Mouse (Mus musculus): ENCODE results near the gene Zc3h14. TPM values are rescaled to one million over a fixed set of nuclear protein-coding genes. Genes with fewer than 3 reads are reported as not detected.

The Zc3h14 gene
- total and polyA plus RNA-seq, 3 experiments, result 89.2 to 173 (median 120) TPM

GRCm38 (mm10) chr12:98734246-98734879, 12.4 kb upstream of the Zc3h14 start (continued):
- TF ChIP-seq IRF4 (IDR thresholded peaks at IDR 0.05; ENCODE audit: low read depth, low read length) (peak; percentile 85), NRF1 (IDR thresholded peaks at IDR 0.05; ENCODE audit: low read depth, low read length) (peak; percentile 56), ZKSCAN1 (IDR thresholded peaks at IDR 0.05; ENCODE audit: borderline replicate concordance, low read depth, low read length) (no peak; the same call in 1 of the 2 replicates), MYC (IDR thresholded peaks at IDR 0.05; ENCODE audit: low read depth, low read length) (peak; percentile 62; the same call in 1 of the 2 replicates), POLR2AphosphoS2 (IDR thresholded peaks at IDR 0.05; ENCODE audit: low read depth, low read length) (no peak), E2F4 (IDR thresholded peaks at IDR 0.05; ENCODE audit: insufficient replicate concordance, low read depth, low read length) (peak; percentile 62; the same call in 1 of the 2 replicates), MAZ (IDR thresholded peaks at IDR 0.05; ENCODE audit: low read depth, low read length) (peak; percentile 95)

DNA sequence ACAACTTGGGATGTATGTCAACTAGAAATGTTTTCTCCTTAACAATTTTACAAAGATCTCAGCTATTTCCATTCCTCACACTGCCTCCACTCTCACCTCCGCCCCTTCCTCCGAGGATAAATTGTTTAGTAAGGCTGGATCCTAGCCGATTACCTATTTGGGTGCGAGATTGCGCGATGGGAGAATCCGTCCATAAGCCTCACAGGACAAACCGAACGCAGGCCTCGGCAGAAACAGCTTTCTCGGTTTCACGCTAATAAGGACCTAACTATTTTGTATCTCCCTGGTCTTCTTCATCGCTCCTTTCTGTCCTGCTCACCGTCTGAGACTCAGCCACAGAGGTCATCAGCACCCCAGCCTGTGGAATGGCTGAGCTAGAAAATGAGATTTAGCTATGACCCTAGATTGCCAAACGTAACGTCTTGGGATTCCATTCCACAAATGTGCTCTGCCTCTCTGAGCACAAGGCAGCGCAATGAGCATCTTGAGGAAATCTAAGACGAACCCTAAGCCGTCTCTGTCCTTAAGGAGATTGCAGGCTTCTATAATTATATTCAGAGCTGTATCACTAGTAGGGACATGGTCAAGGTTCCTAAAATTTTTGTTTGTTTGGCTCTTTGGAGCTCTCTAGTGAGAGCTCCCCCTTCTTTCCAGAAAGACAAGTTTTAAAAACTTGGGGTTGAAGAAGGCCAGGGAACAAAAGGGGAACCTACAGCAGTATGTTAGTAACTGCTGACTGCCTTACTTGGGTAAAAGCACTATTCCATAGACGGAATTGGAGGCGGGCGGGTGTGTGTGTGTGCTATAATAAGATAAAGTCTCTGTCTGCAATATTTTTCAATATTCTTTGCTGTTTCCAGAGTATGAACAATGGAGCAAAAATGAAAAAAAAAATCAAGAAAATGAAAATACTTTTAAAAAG, 11.6 kb upstream of the Zc3h14 start:
- DNase-seq (ENCODE audit: extremely low read depth), result no peak
- no peak overlapping the region for H3K27ac ChIP-seq (ENCODE audit: insufficient read depth, low read depth)
- H3K4me2 ChIP-seq (ENCODE audit: insufficient read depth, low read depth, poor library complexity, severe bottlenecking), result peak overlapping the region; percentile 68
- H3K4me1 ChIP-seq (ENCODE audit: control insufficient read depth in 1 of 2, insufficient read depth in 2 of 2), result peaks cover 4 to 48% of the 10 kb centered on the region in 2 experiments; a peak in 3 of 4 replicates
- peaks cover 2% of the 10 kb centered on the region for H3K9me3 ChIP-seq (replicated peaks; ENCODE audit: low read length)
- in situ Hi-C loops (cut with MboI; ENCODE audit: low pct_ligation_motif_present, low pct_unique_long_range_greater_than_20kb, low sequenced_read_pairs) (loop anchor here (10.0 kb wide), 1 partner anchor 60 kb away; no protein-coding TSS in a partner anchor), dilution Hi-C loops (cut with MboI; ENCODE audit: extremely low pct_ligation_motif_present, extremely low pct_unique_long_range_greater_than_20kb, low sequenced_read_pairs) (no loop called here)
- no peak for TF ChIP-seq CTCF (conservative IDR thresholded peaks at IDR 0.05 in 1 of 2, IDR thresholded peaks at IDR 0.05 in 1 of 2; ENCODE audit: low read depth in 2 of 2, low read length in 2 of 2)
- no peak for TF ChIP-seq ZKSCAN1 (IDR thresholded peaks at IDR 0.05; ENCODE audit: borderline replicate concordance, low read depth, low read length)
- TF ChIP-seq PAX5 (IDR thresholded peaks at IDR 0.05; ENCODE audit: low read length), result no peak
- no peak for TF ChIP-seq ELF1 (IDR thresholded peaks at IDR 0.05; ENCODE audit: low read depth, low read length)
- TF ChIP-seq SMC3 (IDR thresholded peaks at IDR 0.05; ENCODE audit: low read depth, low read length), result no peak
- TF ChIP-seq TBP (conservative IDR thresholded peaks at IDR 0.05; ENCODE audit: low read depth, low read length), result no peak
- TF ChIP-seq CHD2 (IDR thresholded peaks at IDR 0.05; ENCODE audit: low read length), result no peak
- TF ChIP-seq IRF4 (IDR thresholded peaks at IDR 0.05; ENCODE audit: low read depth, low read length), result no peak
- no peak for TF ChIP-seq MAZ (IDR thresholded peaks at IDR 0.05; ENCODE audit: low read depth, low read length)
- TF ChIP-seq POLR2A (IDR thresholded peaks at IDR 0.05; ENCODE audit: low read depth, low read length), result no peak
- no peak for TF ChIP-seq JUN (IDR thresholded peaks at IDR 0.05; ENCODE audit: insufficient read depth, low read depth, low read length)
- TF ChIP-seq NRF1 (IDR thresholded peaks at IDR 0.05; ENCODE audit: low read depth, low read length), result no peak
- no peak for TF ChIP-seq E2F4 (IDR thresholded peaks at IDR 0.05; ENCODE audit: insufficient replicate concordance, low read depth, low read length)
- TF ChIP-seq MAX (IDR thresholded peaks at IDR 0.05; ENCODE audit: low read length), result no peak
- no peak for TF ChIP-seq TCF12 (IDR thresholded peaks at IDR 0.05; ENCODE audit: low read depth, low read length)
- no peak for TF ChIP-seq POLR2AphosphoS2 (IDR thresholded peaks at IDR 0.05; ENCODE audit: low read depth, low read length)
- TF ChIP-seq ZC3H11A (IDR thresholded peaks at IDR 0.05; ENCODE audit: low read depth, low read length), result no peak
- no peak for TF ChIP-seq RCOR1 (conservative IDR thresholded peaks at IDR 0.05; ENCODE audit: low read depth, low read length)
- H3K4me3 ChIP-seq (replicated peaks in 1 of 3; ENCODE audit: low read depth in 2 of 3, low read length in 2 of 3, poor library complexity in 1 of 3), result peak overlapping the region in 1 of 3 experiments; percentile 70
- peaks cover 46% of the 10 kb centered on the region for H3K27me3 ChIP-seq (replicated peaks)
- no peaks in the 10 kb centered on the region for H3K36me3 ChIP-seq (replicated peaks in 1 of 2; ENCODE audit: control insufficient read depth in 1 of 2, insufficient read depth in 1 of 2, low read length in 1 of 2)
- H3K9ac ChIP-seq (ENCODE audit: insufficient read depth, low read depth), result peak overlapping the region; percentile 15; the same call in 1 of the 2 replicates
- 0 out of 2 replicates have a peak, but pooled peaks cover 2% of the 10 kb centered on the region for H3K79me2 ChIP-seq (replicated peaks; ENCODE audit: control insufficient read depth, extremely low read depth, insufficient read depth, poor library complexity, severe bottlenecking)
